Mouse (Mus musculus): ENCODE results near the gene Plcd3.
A peak's percentile ranks its signal among the peaks of the same experiment; 100 is the strongest.

Gene Plcd3

GRCm38 (mm10) chr11:103058499-103059085, 42.9 kb downstream of the Plcd3 start:
- no peak for DNase-seq

- DNase-seq = no peak
These were observed 44.8 kb downstream of the Plcd3 start for GRCm38 (mm10) chr11:103056636-103057035.

- peak; percentile 74 for DNase-seq
These were observed 46.7 kb downstream of the Plcd3 start for GRCm38 (mm10) chr11:103054798-103055197.

GRCm38 (mm10) chr11:103053191-103054076, 48.0 kb downstream of the Plcd3 start:
- no peak for DNase-seq

- no peak for DNase-seq
These were observed 49.4 kb downstream of the Plcd3 start for GRCm38 (mm10) chr11:103052078-103052477.

- DNase-seq = no peak
These were observed 50.2 kb downstream of the Plcd3 start for GRCm38 (mm10) chr11:103051249-103051691.

- no peak for DNase-seq
These were observed 51.3 kb downstream of the Plcd3 start for GRCm38 (mm10) chr11:103050153-103050552.

- no peak for DNase-seq
These were observed 51.8 kb downstream of the Plcd3 start for GRCm38 (mm10) chr11:103049611-103050010.

- DNase-seq = no peak
These were observed 55.2 kb downstream of the Plcd3 start for GRCm38 (mm10) chr11:103046286-103046685.

- DNase-seq = no peak
These were observed 57.5 kb downstream of the Plcd3 start for GRCm38 (mm10) chr11:103043982-103044381.

- DNase-seq = no peak
These were observed 58.6 kb downstream of the Plcd3 start for GRCm38 (mm10) chr11:103042828-103043227.

GRCm38 (mm10) chr11:103038037-103038436, 63.4 kb downstream of the Plcd3 start:
- no peak for DNase-seq

- no peak for DNase-seq
These were observed 64.5 kb downstream of the Plcd3 start for GRCm38 (mm10) chr11:103036881-103037465.

GRCm38 (mm10) chr11:103035007-103035406, 66.5 kb downstream of the Plcd3 start:
- DNase-seq = no peak

- no peak for DNase-seq
These were observed 68.4 kb downstream of the Plcd3 start for GRCm38 (mm10) chr11:103033030-103033429.

- peak; percentile 96 for DNase-seq
These were observed 73.1 kb downstream of the Plcd3 start, which contains the start of the genes Nmt1 and Dcakd for GRCm38 (mm10) chr11:103028176-103028891. Nmt1 (plus strand) TSS chr11:103028190. Dcakd (minus strand) TSS chr11:103028333.

- no peak for DNase-seq
These were observed 73.8 kb downstream of the Plcd3 start for GRCm38 (mm10) chr11:103027570-103028175.

GRCm38 (mm10) chr11:103026901-103027300, 74.6 kb downstream of the Plcd3 start:
- DNase-seq = no peak

GRCm38 (mm10) chr11:103023974-103024373, 77.5 kb downstream of the Plcd3 start:
- DNase-seq = no peak

- DNase-seq = no peak
These were observed 80.6 kb downstream of the Plcd3 start for GRCm38 (mm10) chr11:103020713-103021335.

All from kidney, adult 18-20 months (tissue).